ENCODE assay signal across 20 mouse cellular contexts in genomic region chr2:74892881-74893615, GRCm38 (mm10).
DNase-seq lines count a peak whose midpoint lies in the region; ATAC-seq lines count a peak whose summit lies in the region.
"Had no signal": no experiment of that assay in that cellular context is flagged by ENCODE, and none has a peak within 500 bp of the region (broad histone marks: within the 10 kb centered on the region; RNA-seq: fewer than 3 reads in every experiment).

No protein-coding gene starts in this region.

- ATAC-seq in midbrain, embryonic 13.5 days, result no peak
- ATAC-seq: forebrain, embryonic 15.5 days; intestine, postnatal 0 days had no signal

- DNase-seq in cerebellum, postnatal 10 days, result peak; percentile 12
- DNase-seq in cerebellum, adult 18-20 months, result no peak
- DNase-seq in ES-CJ7 (ENCODE audit: low read depth, low spot score) (peak; percentile 51), ZHBTc4 (ENCODE audit: low read depth, low spot score) (peak; percentile 46)
- DNase-seq in gonadal fat pad, adult 2 months (ENCODE audit: low read depth), result peak; percentile 54
- DNase-seq in kidney, postnatal 25 days, result no peak
- DNase-seq: adrenal gland, adult 2 months; adrenal gland, postnatal 14 days; cerebellum, adult 11 months; cerebellum, adult 8-10 months; gastrocnemius, postnatal 36 days; heart, adult 11 months had no signal

- H3K36me3 ChIP-seq in midbrain, embryonic 13.5 days, result no peaks in the 10 kb centered on the region
- H3K36me3 ChIP-seq: embryonic facial prominence, embryonic 12.5 days; forebrain, embryonic 12.5 days; forebrain, embryonic 15.5 days; hindbrain, embryonic 12.5 days; hindbrain, embryonic 15.5 days had no signal

- H3K9me3 ChIP-seq in midbrain, embryonic 13.5 days, result no peaks in the 10 kb centered on the region
- H3K9me3 ChIP-seq: embryonic facial prominence, embryonic 12.5 days; forebrain, embryonic 12.5 days; forebrain, embryonic 15.5 days; hindbrain, embryonic 12.5 days; hindbrain, embryonic 15.5 days had no signal

- H3K27me3 ChIP-seq in midbrain, embryonic 13.5 days, result no peaks in the 10 kb centered on the region
- H3K27me3 ChIP-seq: embryonic facial prominence, embryonic 12.5 days; forebrain, embryonic 12.5 days; forebrain, embryonic 15.5 days; hindbrain, embryonic 12.5 days; hindbrain, embryonic 15.5 days had no signal

- H3K27ac ChIP-seq in midbrain, embryonic 13.5 days, result no peak overlapping the region
- H3K27ac ChIP-seq: embryonic facial prominence, embryonic 12.5 days; forebrain, embryonic 12.5 days; forebrain, embryonic 15.5 days; hindbrain, embryonic 12.5 days; hindbrain, embryonic 15.5 days had no signal

- H3K4me3 ChIP-seq in midbrain, embryonic 13.5 days (replicated peaks), result no peak overlapping the region
- H3K4me3 ChIP-seq: embryonic facial prominence, embryonic 12.5 days; forebrain, embryonic 12.5 days; forebrain, embryonic 15.5 days; hindbrain, embryonic 12.5 days; hindbrain, embryonic 15.5 days had no signal

- no peak overlapping the region for H3K9ac ChIP-seq in midbrain, embryonic 13.5 days (replicated peaks)
- H3K9ac ChIP-seq: embryonic facial prominence, embryonic 12.5 days; forebrain, embryonic 12.5 days; forebrain, embryonic 15.5 days; hindbrain, embryonic 12.5 days; hindbrain, embryonic 15.5 days had no signal

- WGBS in midbrain, embryonic 13.5 days, result 46% methylated on average over 7 of the region's 7 CpGs

- H3K4me2 ChIP-seq in midbrain, embryonic 13.5 days (replicated peaks), result no peak overlapping the region
- H3K4me2 ChIP-seq: embryonic facial prominence, embryonic 12.5 days; forebrain, embryonic 12.5 days; forebrain, embryonic 15.5 days; heart, embryonic 11.5 days; hindbrain, embryonic 12.5 days; hindbrain, embryonic 15.5 days had no signal

- no peaks in the 10 kb centered on the region for H3K4me1 ChIP-seq in midbrain, embryonic 13.5 days (replicated peaks)
- H3K4me1 ChIP-seq: embryonic facial prominence, embryonic 12.5 days; forebrain, embryonic 15.5 days; hindbrain, embryonic 12.5 days; hindbrain, embryonic 15.5 days had no signal

Comparison
In these comparisons a context has a peak if more than half of its experiments do, and no peak if none do; other contexts are left out.
1. DNase-seq: peak in cerebellum, postnatal 10 days (2 of 2), ES-CJ7 (single experiment), ZHBTc4 (single experiment) and gonadal fat pad, adult 2 months (single experiment); none in cerebellum, adult 18-20 months (0 of 2) and kidney, postnatal 25 days (0 of 2).